Mouse (Mus musculus) olfactory bulb, adult 2 months (tissue): ENCODE results near the gene Cadm3. TPM values are rescaled to one million over a fixed set of nuclear protein-coding genes. Genes with fewer than 3 reads are reported as not detected.

Experiments
- H3K27ac ChIP-seq: fragments of 200-500 bp; 2 replicates; pipeline ENCODE4 v1.5.1; 2012; ENCODE audit warnings: low read depth, low read length; ENCODE audit not compliant: insufficient read depth
- H3K4me1 ChIP-seq: fragments of 200-500 bp; 2 replicates; pipeline ENCODE4 v1.6.1; 2012; ENCODE audit warnings: low read length; ENCODE audit not compliant: control insufficient read depth, insufficient read depth
- H3K4me3 ChIP-seq: fragments of 200-500 bp; 2 replicates; pipeline ENCODE4 v1.5.1; 2012; ENCODE audit warnings: mild to moderate bottlenecking, low read depth, low read length, moderate library complexity; ENCODE audit not compliant: insufficient read depth
- CTCF ChIP-seq: fragments of 200-500 bp; IDR thresholded peaks from 2 replicates; pipeline ENCODE4 v1.5.1; 2012; ENCODE audit warnings: low read depth, mild to moderate bottlenecking, low read length, moderate library complexity; ENCODE audit not compliant: insufficient read depth
- POLR2A ChIP-seq: fragments of 200-500 bp; IDR thresholded peaks from 2 replicates; pipeline ENCODE4 v1.6.1; 2012; ENCODE audit warnings: mild to moderate bottlenecking, low read depth, low read length, moderate library complexity; ENCODE audit not compliant: insufficient read depth
- WGBS: fragments of 180-500 bp; shearing (Covaris S2); methylation state at CpG from one replicate; pipeline ENCODE4 v1.1.7; 2018; 5-methylcytosine and 5-hydroxymethylcytosine counted together
- polyA plus RNA-seq: library from polyadenylated mRNA; stranded (reverse); fragments of >200 nt; gene quantifications from 2 replicates; pipeline ENCODE4 v1.2.4, GENCODE M21; 2012; ENCODE audit warnings: low replicate concordance; ENCODE audit not compliant: missing spikeins, insufficient read depth, insufficient read length

Gene Cadm3
- 88.8 TPM in 1 of 2 replicates, not detected in the other for polyA plus RNA-seq

GRCm38 (mm10) chr1:173367356-173368046 lies at the start of gene Cadm3:
Gene Cadm3 (minus strand): TSS chr1:173367695.
- peak; percentile 98 for TF ChIP-seq POLR2A
- TF ChIP-seq CTCF, result no peak
- under 1% methylated on average over 46 of the region's 46 CpGs for WGBS
- peak within 1 kb of the TSS; percentile 98 for H3K4me3 ChIP-seq
- H3K27ac ChIP-seq, result peak within 1 kb of the TSS; percentile 86
- peaks cover 13% of the 10 kb centered on the region for H3K4me1 ChIP-seq

GRCm38 (mm10) chr1:173414631-173415030 lies 47.1 kb upstream of the Cadm3 start:
- 49% methylated on average over 3 of the region's 3 CpGs for WGBS
- H3K27ac ChIP-seq, result no peak overlapping the region
- H3K4me3 ChIP-seq, result no peak overlapping the region
- H3K4me1 ChIP-seq, result no peaks in the 10 kb centered on the region
- TF ChIP-seq POLR2A (no peak), CTCF (no peak)

GRCm38 (mm10) chr1:173411863-173412262 lies 44.4 kb upstream of the Cadm3 start:
- Histone ChIP-seq H3K4me3 (no peak overlapping the region), H3K4me1 (no peaks in the 10 kb centered on the region), H3K27ac (no peak overlapping the region)
- TF ChIP-seq POLR2A, result no peak
- no peak for TF ChIP-seq CTCF
- 53% methylated on average over 4 of the region's 4 CpGs for WGBS

GRCm38 (mm10) chr1:173409066-173409465 lies 41.6 kb upstream of the Cadm3 start:
- TF ChIP-seq CTCF (no peak), POLR2A (no peak)
- Histone ChIP-seq H3K4me3 (no peak overlapping the region), H3K4me1 (no peaks in the 10 kb centered on the region), H3K27ac (no peak overlapping the region)

GRCm38 (mm10) chr1:173404696-173405309 lies 37.3 kb upstream of the Cadm3 start:
- TF ChIP-seq CTCF (no peak), POLR2A (no peak)
- Histone ChIP-seq H3K4me1 (no peaks in the 10 kb centered on the region), H3K27ac (no peak overlapping the region), H3K4me3 (no peak overlapping the region)
- 88% methylated on average over 5 of the region's 5 CpGs for WGBS

- TF ChIP-seq POLR2A (no peak), CTCF (no peak)
- H3K4me1 ChIP-seq, result peaks cover 3% of the 10 kb centered on the region
- WGBS, result 33% methylated on average over 3 of the region's 3 CpGs
Measured at GRCm38 (mm10) chr1:173398323-173398970, 31.0 kb upstream of the Cadm3 start.

GRCm38 (mm10) chr1:173391754-173392153 lies 24.3 kb upstream of the Cadm3 start:
- WGBS, result 47% methylated on average over 6 of the region's 6 CpGs
- no peak for TF ChIP-seq CTCF
- H3K4me1 ChIP-seq, result peaks cover 7% of the 10 kb centered on the region
- no peak overlapping the region for H3K27ac ChIP-seq
- no peak overlapping the region for H3K4me3 ChIP-seq

More at GRCm38 (mm10) chr1:173398323-173398970, 31.0 kb upstream of the Cadm3 start:
- Histone ChIP-seq H3K27ac (no peak overlapping the region), H3K4me3 (no peak overlapping the region)

DNA sequence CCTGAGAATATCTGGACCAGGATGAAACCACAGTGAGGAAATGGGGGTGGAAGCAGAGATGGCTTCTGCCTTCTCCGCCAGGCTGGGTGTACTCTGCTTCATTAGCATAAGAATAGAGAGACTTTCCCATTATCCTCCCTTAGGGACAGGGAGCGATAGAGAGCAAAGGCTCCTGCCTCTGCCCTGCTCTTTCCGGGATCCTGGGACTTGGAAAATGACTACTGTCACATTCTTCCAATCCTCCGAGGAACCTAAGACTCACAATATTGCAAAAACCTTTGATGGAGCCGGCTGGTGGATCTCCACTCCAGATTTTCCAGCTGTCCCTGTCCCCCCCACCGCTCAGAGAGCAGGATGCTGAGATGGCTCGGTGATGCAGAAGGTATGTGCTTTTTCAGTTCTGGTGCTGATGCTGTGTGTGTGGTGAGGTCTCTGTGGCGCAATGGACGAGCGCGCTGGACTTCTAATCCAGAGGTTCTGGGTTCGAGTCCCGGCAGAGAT lies 22.5 kb upstream of the Cadm3 start:
- peak overlapping the region; percentile 58 for H3K4me3 ChIP-seq
- H3K27ac ChIP-seq, result peak overlapping the region; percentile 99
- TF ChIP-seq POLR2A, result 0 out of 2 replicates have a peak, but pooled peaks have one; percentile 22
- no peak for TF ChIP-seq CTCF
- H3K4me1 ChIP-seq, result peaks cover 4% of the 10 kb centered on the region
- WGBS, result 2% methylated on average over 13 of the region's 13 CpGs

GRCm38 (mm10) chr1:173389431-173389830 lies 21.9 kb upstream of the Cadm3 start:
- Histone ChIP-seq H3K27ac (peak overlapping the region; percentile 99), H3K4me1 (peaks cover 4% of the 10 kb centered on the region), H3K4me3 (peak overlapping the region; percentile 58)
- TF ChIP-seq POLR2A (no peak), CTCF (no peak)
- 8% methylated on average over 3 of the region's 3 CpGs for WGBS
